Mouse (Mus musculus): ENCODE results near the gene Rbm39.
"Not testable (repeated sequence)": the region's sequence is repeated elsewhere in the genome, so short reads cannot be mapped to it uniquely, and the experiment has no call there.

The Rbm39 gene

DNA sequence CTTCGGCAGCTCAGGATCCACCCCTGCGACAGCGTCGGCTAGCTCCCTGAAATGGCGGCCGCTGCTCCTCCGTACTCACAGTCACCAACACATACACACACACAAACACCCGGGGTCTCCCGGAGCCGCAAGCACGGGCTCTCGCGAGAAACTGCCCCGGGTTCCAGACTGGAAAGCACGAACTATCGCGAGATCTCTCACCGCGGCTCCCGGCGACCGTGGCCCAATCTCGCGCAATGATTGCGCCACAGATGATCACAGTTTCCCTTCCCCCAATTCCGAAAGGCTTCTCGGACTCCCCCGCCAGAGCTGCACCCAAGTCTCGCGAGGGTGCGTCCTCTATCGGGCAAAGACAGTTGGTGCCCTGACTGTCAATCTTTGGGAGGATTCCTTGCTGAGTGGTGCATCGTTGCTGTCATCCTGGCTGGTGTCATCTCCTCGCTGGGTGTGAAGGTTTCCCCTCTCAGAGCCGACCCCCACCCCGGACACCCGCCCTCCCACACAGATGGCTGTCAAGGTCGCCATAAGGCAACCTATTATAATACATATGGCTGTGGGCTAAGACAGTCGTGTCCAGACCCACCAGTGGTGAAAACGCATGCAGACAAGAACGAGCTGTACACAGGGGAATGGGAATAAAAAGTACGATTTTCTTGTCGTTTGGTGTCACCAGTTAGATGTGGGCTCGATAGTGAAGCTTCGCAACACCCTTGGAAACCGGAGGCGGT, at the start of gene Rbm39:
TSS of gene Rbm39 (minus strand) at position 145 of the 728 bp plus-strand sequence.
- peak; percentile 99 for DNase-seq (ENCODE audit: low spot score)

- no peak for DNase-seq (ENCODE audit: low spot score)
Observed at GRCm38 (mm10) chr2:156229171-156229570, 49.1 kb upstream of the Rbm39 start.

- DNase-seq (ENCODE audit: low spot score), result no peak
Observed at GRCm38 (mm10) chr2:156227689-156228088, 47.7 kb upstream of the Rbm39 start.

DNA sequence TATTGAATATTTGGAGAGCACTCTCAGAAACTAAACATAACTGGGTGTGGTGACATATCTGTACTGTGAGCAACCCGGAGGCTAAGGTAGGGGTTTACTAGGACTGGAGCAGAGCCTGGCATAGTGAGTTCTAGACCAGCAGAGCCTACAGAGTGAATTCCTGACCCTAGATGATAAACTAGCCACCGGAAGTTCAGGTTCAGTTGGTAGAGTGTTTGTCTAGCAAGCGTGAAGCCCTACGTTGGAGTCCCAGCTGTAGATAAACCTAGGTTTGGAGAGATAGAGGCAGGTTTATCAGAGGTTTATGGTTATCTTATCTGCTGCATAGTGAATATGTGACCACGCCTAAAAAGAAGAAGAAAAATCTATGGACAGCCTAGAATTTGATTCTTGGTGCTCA, 44.0 kb upstream of the Rbm39 start:
- DNase-seq (ENCODE audit: low spot score), result no peak

DNA sequence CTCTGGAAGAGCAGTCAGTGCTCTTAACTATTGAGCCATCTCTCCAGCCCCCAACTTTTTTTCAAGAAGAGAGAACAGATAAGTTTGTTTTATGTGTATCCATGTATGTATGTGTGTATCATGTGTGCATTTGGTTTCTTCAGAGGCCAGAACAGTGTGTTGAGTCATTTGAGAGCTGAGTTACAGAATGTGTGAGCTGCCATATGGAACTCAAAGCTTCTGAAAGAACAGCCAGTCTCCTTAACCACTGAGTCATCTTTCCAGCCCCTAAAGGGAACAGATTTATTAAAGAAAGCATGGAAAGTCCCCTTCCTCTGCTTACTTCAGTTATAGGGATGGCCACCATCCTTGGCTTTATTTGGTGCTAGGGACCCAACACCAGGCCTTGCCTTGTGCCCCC, 42.1 kb upstream of the Rbm39 start:
- DNase-seq (ENCODE audit: low spot score), result no peak

GRCm38 (mm10) chr2:156217786-156218185, 37.7 kb upstream of the Rbm39 start:
- DNase-seq (ENCODE audit: low spot score), result no peak

DNA sequence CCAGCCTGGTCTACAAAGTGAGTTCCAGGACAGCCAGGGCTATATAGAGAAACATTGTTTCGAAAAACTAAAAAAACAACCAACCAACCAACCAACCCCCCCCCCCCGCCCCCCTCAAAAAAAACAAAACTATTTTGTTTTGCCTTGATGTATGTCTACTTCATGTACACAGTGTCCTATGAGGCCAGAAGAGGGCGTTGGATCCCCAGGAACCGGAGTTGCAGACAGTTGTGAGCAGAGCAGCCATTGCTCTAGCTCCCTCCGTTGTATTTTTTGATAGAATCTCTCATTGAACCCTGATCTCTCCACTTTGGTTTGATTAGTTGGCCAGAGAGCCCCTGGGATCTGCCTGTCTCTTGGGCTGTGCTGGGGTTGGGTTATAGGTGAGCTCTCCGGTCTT, 23.9 kb upstream of the Rbm39 start:
- DNase-seq (ENCODE audit: low spot score), result no peak

DNA sequence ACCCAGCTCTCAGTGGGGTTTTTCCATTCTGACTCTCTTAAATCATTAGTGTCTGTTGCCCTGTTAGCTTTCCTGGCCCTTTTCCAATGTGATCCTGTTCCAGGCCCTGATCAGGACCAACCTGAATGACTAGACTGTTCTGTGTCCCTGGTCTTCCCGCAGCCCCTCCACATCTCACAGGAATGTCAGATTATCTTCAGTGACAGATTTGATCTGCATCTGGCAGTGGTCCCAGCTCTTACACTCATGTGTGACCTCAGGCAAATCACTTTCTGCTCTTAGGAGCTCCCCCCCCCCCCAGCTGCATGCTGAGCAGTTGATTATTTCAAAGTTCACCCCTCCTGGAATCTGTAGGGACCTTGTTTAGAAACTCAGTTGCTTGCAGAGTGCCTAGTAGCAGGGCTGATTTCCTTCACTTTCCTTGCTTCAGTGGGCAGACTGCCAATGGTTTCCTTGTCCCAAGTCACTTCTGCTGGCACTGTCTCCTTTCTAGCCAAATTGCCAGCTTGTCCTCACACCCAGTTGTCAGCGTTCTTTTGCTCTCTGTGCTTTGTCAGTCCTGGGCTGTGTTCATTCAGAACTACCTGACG, 22.9 kb upstream of the Rbm39 start:
- no peak for DNase-seq (ENCODE audit: low spot score)

- DNase-seq (ENCODE audit: low spot score), result no peak
Observed at GRCm38 (mm10) chr2:156201486-156201885, 21.4 kb upstream of the Rbm39 start.

- DNase-seq (ENCODE audit: low spot score), result no peak
Observed at GRCm38 (mm10) chr2:156199944-156200343, 19.9 kb upstream of the Rbm39 start.

GRCm38 (mm10) chr2:156197129-156197911, 17.3 kb upstream of the Rbm39 start:
- no peak for DNase-seq (ENCODE audit: low spot score)

- peak; percentile 95 for DNase-seq (ENCODE audit: low spot score)
Observed at GRCm38 (mm10) chr2:156196302-156197128, 16.5 kb upstream of the Rbm39 start, which contains the start of gene Phf20. Gene Phf20, plus strand, starts transcription at chr2:156196466.

DNA sequence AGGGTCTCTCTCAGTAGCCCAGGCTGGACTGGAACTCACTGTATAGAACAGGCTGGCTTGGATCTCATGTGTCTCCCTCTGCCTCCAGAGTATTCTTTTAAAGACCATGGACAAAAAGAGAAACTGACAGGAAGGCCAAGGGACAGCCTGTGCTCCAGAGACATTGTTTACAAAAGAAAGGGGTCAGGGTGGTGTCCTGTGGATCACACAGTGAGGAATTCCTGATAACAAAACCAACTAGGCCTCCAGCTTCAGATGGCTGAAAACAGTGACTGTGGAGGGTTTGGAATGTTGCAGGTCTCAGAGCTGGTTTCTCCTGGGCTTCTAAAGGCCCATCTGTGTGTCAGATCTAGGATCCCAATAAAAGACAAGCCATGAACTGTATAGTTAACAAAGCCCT, 14.5 kb upstream of the Rbm39 start:
- DNase-seq (ENCODE audit: low spot score), result peak; percentile 21

GRCm38 (mm10) chr2:156193066-156193862, 13.2 kb upstream of the Rbm39 start:
- DNase-seq (ENCODE audit: low spot score), result no peak

DNA sequence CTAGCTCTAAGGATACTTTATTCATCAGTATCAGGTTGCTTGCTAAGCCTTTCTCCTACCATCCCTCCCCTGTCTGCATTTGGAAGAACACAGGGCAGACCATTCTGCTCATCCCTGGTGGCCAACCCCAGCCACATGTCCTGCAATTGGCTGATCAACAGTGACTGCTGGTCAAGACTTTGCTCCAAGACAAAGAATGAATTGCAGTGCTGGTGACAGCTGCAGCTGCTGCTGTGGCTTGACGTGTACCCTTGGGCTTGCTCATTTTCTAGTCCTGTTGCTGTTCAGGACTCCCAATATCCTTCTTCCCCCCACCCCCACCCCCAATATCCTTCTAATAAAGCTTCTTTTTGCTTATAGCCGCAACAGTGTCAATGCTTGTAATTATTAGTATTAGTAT, 12.0 kb upstream of the Rbm39 start:
- DNase-seq (ENCODE audit: low spot score), result no peak

GRCm38 (mm10) chr2:156191540-156191939, 11.5 kb upstream of the Rbm39 start:
- no peak for DNase-seq (ENCODE audit: low spot score)

GRCm38 (mm10) chr2:156190004-156190896, 10.2 kb upstream of the Rbm39 start:
- no peak for DNase-seq (ENCODE audit: low spot score)

DNA sequence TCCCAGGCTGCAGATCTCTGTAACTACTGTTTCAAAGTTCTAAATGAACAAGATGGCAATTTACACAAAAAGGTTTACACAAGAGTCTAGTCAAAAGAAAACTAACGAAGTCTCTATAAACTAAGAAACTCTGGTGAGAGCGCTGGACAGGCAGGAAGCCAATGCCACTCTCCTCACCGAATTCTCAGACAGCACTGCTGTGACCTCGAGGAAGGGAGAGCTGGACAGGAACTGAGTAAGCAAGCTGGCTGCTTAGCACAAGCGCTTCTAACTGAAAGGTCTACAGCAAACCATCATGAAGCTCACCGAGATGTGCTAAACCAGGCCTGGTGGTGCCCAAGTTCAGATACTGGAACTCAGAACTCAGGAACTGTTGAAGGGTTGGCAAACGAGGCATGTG, 9.2 kb upstream of the Rbm39 start:
- DNase-seq (ENCODE audit: low spot score), result not testable (repeated sequence)

GRCm38 (mm10) chr2:156181592-156181991, 1.6 kb upstream of the Rbm39 start:
- DNase-seq (ENCODE audit: low spot score), result no peak
